Mouse (Mus musculus) embryonic fibroblast, embryonic 13.5 days (primary cell): Measurements from ENCODE around the gene Rbm6.

Experiments used
- CTCF ChIP-seq: IDR thresholded peaks from 2 replicates; pipeline ENCODE4 v1.5.1; 2011; ENCODE audit warnings: mild to moderate bottlenecking, control low read depth, low read length, moderate library complexity, borderline replicate concordance; ENCODE audit not compliant: insufficient read depth
- POLR2A ChIP-seq: IDR thresholded peaks from 2 replicates; pipeline ENCODE4 v1.6.1; 2011; ENCODE audit warnings: low read depth, mild to moderate bottlenecking, control low read depth, low read length, moderate library complexity

GRCm38 (mm10) chr9:107833826-107834225 lies 39.2 kb downstream of the Rbm6 start:
- TF ChIP-seq CTCF, result no peak
- TF ChIP-seq POLR2A, result no peak
